Mouse (Mus musculus): ENCODE measurements around the gene Fibp.

GRCm38 (mm10) chr19:5428083-5428482 lies 32.3 kb upstream of the Fibp start:
- TF ChIP-seq GATA1 (IDR thresholded peaks at IDR 0.05; ENCODE audit: low read length): no peak
- no peak for TF ChIP-seq TAL1 (IDR thresholded peaks at IDR 0.05; ENCODE audit: low read length)

Data from erythroblast, embryonic 14.5 days (primary cell).